Mouse (Mus musculus) large intestine, adult 2 months (tissue): ENCODE data around the gene Fam210b. TPM values are rescaled to one million over a fixed set of nuclear protein-coding genes. Genes with fewer than 3 reads are reported as not detected.
"Not testable (repeated sequence)": the region's sequence is repeated elsewhere in the genome, so short reads cannot be mapped to it uniquely, and the experiment has no call there.

Experiments used
- DNase-seq: peaks from one replicate; pipeline ENCODE4 v3.0.0-alpha.2; 2012; ENCODE audit warnings: low read depth, low spot score
- WGBS: fragments of 180-500 bp; shearing (Covaris S2); methylation state at CpG from one replicate; pipeline ENCODE4 v1.1.7; 2018; 5-methylcytosine and 5-hydroxymethylcytosine counted together
- polyA plus RNA-seq: library from polyadenylated mRNA; depleted of rRNA; stranded (reverse); fragments of >200 nt; gene quantifications from 2 replicates; pipeline ENCODE4 v1.2.3, GENCODE M21; 2012; rRNA removed

The Fam210b gene
- 11.2 and 15.1 TPM in 2 replicates for polyA plus RNA-seq

DNA sequence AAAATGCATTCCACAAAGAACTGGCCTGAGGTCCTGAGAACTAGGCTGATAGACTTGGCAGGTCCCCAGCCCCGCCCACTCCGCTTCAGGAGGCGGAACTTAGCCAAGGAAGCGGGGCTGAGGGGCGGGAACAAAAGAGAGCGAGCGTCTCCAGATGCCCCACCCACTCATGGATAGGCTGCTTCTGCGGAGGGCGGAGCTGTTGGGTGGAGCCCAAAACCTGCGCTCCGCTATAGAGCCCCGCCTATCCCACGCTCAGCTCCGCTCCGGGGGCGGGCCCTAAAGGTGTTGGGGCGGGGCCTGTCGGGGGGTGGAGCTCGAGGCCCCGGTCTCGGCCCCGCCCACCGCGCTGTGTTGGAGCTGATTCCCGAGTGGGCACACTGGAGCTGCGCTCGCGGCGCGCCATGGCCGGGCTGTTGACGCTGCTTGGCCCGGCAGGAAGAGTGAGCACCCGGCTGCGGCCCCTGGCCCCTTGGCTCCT lies at the start of gene Fam210b:
TSS of gene Fam210b (plus strand) at position 308 of the 481 bp plus-strand sequence.
- peak; percentile 95 for DNase-seq
- WGBS: under 1% methylated on average over 35 of the region's 35 CpGs

DNA sequence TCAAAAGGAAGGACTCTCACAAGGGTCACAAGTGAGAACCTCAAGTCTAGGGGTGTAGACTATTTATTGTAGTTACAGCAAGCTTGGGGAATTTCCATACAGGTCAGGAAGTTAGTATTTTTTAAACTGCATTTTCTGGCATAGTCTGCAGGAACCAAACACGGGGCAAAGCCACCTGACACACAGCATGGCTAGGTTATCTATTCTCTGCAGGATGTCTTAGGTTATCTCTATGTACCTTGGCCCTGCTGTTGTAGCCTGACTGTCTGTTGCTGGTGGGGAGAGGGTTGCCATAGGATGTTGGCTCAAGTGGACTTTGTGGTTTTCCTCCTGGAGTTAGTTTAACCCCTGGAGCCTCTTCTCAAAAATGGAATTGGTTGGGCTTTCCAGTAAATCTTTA lies 47.3 kb upstream of the Fam210b start:
- WGBS: 45% methylated on average over 1 of the region's 1 CpGs
- no peak for DNase-seq

DNA sequence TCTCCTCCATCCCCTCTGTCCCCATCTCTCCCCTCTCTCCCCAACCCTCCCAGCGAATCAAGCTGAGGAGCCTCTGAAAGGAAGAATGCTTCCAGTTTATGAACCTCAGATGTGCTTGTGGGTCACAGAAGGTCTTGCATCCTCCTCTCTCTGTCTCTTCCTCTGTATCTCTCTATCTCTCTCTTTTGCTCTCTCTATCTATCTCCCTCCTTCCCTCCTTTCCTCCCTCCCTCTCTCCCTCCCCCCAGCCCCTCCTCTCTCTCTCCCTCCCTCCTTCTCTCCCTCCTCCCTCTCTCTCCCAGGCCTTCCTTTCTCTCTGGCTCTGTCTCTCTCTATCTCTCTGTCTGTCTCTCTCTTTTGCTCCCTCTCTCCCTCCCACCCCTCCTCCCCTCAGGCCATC lies 46.8 kb upstream of the Fam210b start:
- 21% methylated on average over 1 of the region's 1 CpGs for WGBS
- no peak for DNase-seq

DNA sequence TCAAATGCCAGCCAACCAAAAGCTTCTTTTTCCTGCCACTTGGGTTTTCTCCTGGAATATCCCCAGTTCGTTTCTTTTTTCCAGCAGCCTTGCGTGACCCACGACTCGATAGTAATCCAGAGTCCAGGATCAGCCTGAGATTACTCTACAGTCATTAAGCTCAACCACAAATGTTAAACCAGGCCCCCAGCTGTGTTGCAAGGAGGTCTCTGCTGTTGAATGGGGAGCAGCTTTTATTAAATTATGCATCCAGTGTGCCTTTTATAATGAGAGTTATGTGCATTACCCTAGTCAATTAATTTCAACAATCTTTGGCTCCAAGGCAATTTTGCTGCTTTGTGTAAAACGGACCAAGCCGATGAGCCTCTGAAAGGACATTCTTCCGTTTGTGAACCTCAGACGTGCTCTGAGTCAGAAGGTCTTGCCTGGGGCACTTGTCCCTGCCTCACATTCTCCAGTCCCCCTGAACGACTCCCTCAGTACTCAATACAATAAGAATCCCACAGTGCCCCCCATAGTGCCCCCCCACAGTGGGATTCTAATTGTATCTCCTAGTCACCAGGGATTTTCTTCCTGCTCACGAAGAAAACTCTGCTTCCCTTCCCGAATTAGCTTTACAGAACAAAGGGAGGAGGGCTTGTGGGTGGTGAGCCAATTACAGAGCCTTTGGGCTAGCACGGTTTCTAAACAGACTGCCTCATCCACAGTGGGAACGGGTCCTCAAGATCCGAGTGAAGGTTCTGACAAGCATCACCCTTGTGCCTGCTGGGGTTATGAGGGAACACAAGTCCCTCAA lies 46.0 kb upstream of the Fam210b start:
- DNase-seq: no peak
- WGBS: 25% methylated on average over 14 of the region's 14 CpGs

DNA sequence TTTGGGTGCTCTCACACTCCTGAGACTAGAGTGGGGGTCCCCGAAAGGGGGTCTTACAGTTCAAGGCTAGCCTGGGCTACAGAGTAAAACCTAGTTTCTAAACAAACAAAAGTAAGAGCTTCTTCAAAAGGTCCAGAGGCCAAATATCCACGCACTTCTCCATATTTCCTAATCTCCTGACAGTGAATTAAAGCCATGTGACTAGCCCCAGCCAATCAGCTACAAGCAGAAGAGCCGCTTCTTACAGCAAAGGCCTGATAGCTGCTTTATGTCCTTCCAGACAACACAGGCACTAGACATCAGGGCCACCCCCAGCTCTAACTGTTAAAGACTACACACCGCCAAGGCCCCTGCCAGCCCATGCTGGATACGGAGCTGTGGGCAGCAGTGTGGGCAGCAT lies 43.0 kb upstream of the Fam210b start:
- WGBS: 86% methylated on average over 5 of the region's 5 CpGs
- DNase-seq: no peak

DNA sequence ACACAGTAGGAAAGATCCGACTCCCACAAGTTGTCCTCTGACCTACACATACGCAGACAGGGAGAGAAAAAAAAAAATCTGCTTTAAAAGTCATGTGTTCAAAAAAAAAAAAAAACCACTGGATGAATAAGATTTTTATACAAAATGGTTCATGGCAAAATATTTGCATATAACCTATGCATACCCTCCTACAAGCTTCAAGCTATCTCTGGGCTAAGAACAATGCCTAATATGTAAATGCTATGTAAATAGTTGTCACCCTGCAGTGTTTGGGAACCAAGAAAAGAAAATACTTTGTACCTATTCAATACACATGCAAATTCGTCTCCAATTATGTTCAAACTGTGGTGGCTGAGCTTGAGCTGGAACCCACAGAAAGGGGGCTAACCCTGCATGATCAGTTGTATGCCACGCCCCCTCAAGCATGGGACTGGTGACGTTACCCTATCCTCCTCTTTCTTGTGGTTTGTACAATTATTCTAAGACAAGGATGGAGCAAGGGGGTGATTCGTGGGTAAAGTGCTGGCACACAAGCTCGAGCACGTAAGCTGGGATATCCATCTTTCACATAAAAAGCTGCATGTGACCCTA lies 41.2 kb upstream of the Fam210b start:
- 63% methylated on average over 8 of the region's 8 CpGs for WGBS
- DNase-seq: no peak

DNA sequence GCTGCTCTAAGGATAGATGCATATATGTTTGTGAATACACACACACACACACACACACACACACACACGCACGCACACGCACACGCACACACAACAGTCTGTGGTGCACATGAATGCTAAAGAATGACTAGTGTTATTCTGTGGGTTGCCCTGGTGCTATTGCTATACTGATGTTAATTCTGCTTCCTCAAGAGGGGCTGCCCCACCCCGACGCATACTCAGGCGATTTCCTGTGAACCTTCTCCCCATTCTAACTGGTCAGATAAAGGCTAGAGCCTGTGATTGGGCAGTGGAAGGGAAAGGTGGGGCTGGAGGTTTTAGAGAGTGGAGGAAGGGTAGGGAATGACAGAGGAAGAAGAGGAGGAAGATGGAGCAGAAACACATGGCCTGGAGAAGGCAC lies 39.8 kb upstream of the Fam210b start:
- 69% methylated on average over 7 of the region's 7 CpGs for WGBS
- DNase-seq: not testable (repeated sequence)

DNA sequence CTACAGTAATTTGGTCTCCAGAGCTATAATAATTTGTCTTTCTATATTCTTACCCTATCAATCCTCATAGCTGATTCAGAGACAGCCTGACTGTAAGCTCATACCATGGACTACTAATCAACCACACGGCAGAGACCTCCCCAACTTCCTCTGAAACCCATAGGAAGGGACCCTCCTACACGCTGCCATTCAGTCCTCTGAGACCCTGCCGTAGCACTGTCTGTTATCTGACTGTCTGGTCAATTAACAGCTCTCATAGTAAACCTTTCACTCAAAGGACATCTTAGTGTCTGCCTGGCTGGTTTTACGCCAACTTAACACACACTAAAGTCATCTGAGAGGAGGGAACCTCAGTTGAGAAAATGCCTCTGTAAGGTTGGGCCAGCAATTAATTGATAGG lies 38.8 kb upstream of the Fam210b start:
- 34% methylated on average over 4 of the region's 4 CpGs for WGBS
- DNase-seq: no peak

DNA sequence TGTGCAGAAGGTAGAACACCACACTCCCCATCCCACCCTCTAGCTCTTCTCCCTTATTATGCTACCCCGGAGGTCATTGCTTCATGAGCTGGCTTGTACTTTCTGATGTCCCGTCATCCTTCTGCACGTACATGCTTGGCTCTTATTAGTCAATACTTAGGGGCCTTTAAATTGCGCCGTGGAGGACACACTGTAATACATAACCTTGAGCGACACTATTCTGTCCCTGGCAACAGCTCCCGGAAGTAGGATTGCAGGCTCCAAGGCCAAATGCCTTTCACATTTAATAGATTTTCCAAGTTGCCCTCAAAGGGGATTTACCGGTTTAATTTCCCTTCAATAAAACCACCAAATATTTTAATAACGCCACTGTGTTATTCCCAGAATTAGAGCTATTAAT lies 33.6 kb upstream of the Fam210b start:
- DNase-seq: no peak
- 71% methylated on average over 9 of the region's 9 CpGs for WGBS

DNA sequence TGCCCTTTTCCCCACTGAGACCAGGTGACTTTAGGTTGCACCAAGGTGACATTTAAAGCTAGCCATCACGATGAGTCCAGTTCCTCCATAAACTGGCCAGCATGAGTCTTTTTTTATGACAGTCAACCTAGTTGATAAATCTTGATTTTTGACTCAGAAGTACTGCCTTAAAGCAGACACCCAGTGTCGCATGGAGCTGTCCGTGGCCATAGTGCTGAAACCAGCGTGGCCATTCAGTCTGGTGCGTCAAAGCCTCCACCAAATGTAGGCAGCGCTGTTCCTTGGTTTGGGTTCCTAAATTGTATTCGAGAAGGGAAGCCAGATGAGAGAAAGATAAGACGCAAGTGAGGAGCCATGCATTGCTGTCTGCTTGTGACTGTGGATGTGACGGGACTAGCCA lies 24.5 kb upstream of the Fam210b start:
- 13% methylated on average over 9 of the region's 9 CpGs for WGBS
- no peak for DNase-seq

DNA sequence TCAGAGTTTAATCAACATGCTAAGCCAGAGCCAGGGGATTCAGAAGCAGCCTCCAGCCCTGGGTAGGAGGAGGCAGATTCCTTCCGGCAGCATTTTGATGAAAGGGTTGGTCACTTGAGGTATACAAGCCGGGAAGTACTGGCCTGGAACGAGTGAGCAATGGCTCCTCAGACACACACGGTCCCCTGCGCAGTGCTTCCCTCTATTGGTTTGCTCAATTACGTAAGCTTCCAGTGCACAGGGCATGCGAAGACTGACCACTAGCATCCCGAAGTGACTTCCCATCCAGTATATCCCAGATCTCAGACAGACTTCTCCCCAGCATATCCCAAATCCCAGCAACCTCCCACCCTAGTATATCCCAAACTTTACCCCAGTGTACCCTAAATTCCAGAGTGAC lies 17.1 kb upstream of the Fam210b start:
- no peak for DNase-seq
- 44% methylated on average over 8 of the region's 8 CpGs for WGBS

DNA sequence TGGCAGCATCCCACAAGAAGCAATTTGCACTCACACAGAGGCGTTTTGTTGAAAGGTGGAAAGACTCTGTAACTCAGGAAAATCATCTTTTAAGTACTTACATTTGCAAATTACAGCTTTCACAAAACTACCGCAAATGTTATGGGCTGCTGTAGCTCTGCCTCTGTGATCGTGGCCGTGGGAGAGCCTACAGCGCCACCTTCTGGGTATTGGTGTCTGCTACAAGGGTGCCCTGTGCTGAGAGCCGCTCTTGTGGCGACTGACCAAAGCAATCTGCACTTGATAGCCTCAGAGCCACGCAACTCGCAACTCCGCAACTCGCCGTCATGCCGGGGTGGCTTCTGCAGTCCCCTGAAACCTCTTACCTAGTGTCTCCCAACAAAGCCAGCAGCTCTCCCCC lies 16.2 kb upstream of the Fam210b start:
- DNase-seq: no peak
- 5% methylated on average over 13 of the region's 13 CpGs for WGBS

DNA sequence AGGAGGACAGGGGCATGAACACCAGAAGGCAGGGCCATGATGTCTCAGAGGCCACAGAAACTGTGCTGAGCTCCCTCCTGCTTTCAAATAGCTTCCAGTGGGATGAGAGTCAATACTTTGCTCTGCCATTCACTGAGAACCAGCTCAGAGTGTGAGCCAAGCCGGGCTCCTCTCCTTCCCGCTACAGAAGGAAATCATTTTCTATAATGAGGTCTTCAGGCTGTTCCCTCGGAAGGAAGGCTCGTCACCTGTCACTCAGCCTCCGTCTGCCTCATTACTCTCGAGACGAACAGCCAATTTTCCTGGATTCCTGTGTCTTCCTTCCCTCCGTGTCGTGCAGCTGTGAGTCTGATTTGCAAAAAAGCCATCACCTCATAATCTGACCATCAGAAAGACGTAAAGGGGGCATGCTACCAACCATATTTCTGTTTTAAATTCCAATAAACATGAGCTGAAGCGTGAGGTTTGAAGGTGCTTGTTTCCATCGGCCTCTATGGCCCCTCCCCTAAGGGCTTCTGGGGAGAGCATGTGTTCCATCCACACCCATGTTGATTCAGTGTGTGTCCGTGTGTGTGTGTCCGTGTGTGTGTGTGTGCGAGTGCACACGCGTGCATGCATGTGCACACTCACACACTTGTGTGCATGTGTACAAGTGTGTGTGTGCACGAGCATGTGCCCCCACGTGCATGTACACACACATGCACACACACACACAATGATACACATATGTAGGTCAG lies 7.0 kb upstream of the Fam210b start:
- WGBS: 81% methylated on average over 19 of the region's 19 CpGs
- no peak for DNase-seq

DNA sequence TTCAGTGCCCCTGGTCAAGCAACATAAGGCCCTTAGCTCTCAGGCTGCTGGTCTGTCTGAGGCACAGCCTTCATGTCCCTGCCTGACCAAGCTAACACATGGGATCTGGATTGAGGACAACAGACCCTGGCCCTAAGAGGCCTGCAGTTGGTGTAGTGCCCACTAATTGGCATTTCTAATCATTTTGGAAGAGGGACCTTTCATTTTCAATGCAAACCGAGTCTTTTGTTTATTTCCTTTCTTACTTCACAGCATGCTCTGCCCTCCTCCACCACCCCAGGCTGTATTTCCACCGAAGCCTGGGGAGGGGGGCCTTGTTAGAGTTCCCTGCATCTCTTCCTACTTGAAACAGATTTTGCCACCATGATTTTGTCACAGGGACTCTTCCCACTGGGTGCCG lies 4.4 kb upstream of the Fam210b start:
- DNase-seq: no peak
- 56% methylated on average over 3 of the region's 3 CpGs for WGBS

DNA sequence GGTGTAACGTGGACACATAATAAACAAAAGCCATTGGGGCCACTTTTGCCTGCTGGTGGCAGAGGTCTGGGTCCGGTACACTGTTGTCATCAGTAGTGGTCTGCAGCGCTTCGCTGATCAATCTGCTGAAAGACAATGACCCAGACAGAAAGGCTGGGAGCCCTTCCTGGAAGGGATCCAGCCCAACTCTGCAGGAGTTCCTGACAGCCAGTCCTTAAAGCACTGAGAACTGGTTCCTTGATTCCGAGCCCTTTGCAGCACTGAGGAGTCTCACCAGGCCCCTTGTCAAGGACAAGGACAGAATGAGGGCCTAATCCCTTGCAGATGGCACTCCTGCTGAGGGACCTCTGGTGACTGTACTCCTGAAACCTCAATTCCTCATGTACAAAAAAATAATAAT lies 3.8 kb upstream of the Fam210b start:
- 60% methylated on average over 5 of the region's 5 CpGs for WGBS
- no peak for DNase-seq

DNA sequence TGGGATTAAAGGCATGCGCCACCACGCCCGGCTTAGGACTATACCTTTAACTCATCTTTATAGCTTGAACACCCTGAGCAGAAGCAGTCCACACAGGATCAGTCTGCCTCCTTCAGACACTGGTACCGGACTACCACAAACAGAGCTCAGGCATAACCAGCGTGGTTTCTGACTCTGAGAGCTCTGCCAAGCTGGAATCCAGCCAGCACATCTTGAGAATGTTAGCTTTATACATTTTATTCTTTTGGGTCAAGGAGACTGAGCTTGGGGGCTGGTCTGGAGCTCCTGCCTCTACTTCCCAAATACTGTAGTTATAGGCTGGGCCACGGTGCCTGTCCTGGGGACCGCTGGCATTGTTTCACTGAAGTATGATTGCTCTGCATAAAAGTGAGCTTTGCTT lies 1.6 kb upstream of the Fam210b start:
- whole genome bisulfite sequencing: 78% methylated on average over 7 of the region's 7 CpGs
- no peak for DNase-seq

DNA sequence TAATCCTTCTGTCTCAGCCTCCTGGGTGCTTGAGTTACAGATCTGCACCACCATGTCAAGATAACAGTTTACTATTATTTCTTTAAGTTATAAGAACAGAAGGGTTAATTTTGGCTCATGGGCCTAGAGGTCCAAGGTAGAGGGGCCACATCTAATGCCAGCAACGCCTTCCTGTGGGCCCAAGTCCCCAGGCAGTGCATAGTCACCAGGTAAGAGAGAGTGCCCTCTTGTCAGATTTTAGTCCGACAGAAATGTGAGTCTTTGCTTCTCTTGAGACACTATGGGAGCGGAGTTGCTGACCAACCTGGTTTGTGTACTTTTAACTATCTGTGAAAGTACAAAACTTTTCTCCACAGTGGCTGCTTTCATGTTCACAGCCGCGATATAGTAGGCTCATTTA lies 696 bp upstream of the Fam210b start:
- 30% methylated on average over 5 of the region's 5 CpGs for WGBS
- no peak for DNase-seq

DNA sequence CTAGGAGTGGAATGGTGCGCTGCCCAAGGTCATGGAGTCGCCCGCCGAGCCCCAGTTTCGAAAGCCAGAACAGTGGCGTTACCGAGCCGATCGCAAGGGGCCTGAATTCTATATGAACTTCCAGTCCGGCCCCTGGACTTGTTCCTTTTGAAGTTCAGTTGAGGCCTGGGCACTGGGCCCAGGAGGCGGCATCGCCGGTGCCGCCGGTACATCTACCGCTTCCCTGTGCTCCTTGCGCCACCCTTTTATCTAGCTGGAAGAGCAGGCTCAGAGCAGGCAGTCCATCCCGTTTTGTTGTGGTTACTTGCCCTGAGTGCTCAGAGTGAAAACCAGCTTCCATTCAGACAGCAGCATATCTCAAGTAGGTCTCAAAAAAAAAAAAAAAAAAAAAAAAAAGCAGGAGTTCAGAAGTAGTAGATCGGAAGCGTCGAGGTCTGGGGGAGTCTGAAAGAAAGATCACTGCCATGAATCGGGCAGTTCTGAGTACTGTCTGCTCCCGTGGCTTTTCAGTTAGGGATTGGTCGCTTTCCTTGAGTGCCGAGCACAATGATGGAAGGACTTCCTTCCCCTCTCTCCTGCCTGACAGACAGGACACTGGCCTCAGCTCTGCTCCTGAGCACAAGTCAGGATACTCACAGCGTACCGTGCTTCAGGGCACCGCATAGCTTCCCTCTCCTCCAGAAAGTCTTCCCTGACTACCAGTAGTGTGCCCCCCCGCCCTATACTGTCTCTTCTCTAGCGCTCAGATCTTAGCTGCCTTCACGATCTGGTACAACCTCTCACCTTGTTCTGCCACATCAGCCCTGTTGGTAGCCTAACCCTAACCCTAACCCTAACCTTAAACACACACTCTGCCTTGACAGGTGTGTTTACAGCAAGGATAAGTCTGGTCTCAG lies 917 bp downstream of the Fam210b start:
- 16% methylated on average over 31 of the region's 31 CpGs for WGBS
- no peak for DNase-seq

DNA sequence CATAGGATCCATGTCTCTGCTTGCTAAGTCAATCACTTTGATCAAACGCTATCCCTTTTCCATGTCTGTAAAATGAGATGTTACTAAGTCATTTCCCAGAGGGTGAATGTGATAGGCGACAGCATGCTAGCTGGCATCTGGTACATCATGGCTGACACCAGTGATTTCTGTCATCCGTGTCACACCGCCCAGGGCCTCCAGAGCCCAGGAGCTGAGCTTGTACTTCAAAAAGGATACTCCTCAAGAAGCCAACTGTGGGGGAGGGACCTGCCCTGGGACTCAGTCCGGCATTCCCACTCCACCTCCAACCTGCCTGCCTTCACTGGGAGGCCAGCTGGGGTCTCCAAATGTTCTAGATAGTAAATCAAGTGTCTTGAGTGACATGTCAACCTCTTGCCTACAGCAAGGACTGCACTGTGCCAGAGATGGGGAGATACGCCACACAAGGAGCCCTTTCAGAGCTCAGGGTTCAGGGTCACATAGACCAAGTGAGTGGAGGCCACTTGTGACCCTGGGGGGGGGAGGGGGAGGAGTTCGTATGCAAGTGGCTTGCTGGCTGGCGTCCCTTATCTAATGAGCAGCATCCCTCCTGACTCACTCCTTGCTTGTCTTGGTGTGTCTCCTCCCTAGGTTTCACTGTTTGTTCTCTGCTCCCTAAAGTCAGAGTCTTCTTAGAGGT lies 1.7 kb downstream of the Fam210b start:
- WGBS: 83% methylated on average over 8 of the region's 8 CpGs
- no peak for DNase-seq
